Mouse (Mus musculus) ovary, adult 18-20 months (tissue): ENCODE data around the gene Vmn1r18.
"Not testable (repeated sequence)": the region's sequence is repeated elsewhere in the genome, so short reads cannot be mapped to it uniquely, and the experiment has no call there.

ENCODE experiments used
- DNase-seq: peaks from one replicate; pipeline ENCODE4 v3.0.0; 2022; ENCODE audit warnings: low spot score, mixed read lengths

Vmn1r18 gene

DNA sequence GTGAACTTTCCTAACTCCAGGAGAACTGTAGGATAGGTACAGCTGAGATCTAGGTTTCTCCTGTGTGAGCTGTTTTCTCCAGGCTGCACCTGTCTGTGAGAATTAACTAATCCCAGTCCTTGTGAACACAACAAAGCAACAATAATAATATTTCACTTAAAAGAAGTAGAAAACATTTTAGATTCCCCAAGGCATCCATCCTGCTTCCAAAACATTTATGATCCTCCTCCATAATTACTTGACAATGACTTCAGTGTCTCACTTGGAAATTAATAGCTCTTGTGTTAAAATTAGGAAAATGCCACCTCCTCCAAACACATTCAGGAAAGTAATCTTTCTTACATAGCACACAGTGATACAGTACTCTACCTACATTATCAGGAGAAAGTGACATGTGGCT is at the start of gene Vmn1r18:
Vmn1r18 (minus strand) TSS at position 101 of the 400 bp plus-strand sequence.
- DNase-seq: no peak

DNA sequence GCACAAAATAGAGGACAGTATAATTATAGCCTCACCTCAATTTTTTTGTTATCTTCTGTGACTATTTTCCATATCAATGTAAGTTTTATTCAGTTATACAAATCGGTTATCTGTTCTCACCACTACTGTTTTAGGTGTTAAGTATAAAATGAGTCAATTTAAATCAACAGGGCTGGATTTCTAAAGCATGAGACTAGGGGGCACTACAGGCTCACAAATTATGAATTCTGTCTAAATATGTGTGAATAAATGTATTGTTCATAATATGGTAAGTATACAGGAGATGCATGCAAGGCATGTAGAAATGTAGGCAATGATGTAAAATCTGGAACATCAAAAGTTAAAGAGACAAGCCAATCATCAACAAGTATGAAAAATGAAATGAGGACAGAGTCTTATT is 35.6 kb upstream of the Vmn1r18 start:
- DNase-seq: no peak

DNA sequence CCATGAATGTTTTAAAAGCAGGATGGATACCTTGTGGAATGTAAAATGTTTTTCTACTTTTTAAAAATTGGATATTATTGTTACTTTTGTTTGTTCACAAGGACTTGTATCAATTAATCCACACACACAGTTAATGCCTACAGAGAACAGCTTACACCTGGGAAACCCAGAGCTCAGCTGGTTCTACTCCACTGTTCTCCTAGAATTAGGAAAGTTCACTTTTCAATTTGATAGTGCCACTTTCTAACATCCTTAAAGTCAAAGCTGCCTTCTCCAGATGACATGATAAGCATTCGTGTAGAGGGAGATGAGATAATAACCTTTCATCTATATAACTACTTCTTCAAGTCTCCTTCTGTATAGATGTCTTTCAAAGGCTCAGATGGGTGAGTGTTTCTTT is 33.0 kb upstream of the Vmn1r18 start, which contains the start of gene Vmn1r20:
Vmn1r20 (plus strand) TSS at position 301 of the 400 bp plus-strand sequence.
- DNase-seq: no peak

DNA sequence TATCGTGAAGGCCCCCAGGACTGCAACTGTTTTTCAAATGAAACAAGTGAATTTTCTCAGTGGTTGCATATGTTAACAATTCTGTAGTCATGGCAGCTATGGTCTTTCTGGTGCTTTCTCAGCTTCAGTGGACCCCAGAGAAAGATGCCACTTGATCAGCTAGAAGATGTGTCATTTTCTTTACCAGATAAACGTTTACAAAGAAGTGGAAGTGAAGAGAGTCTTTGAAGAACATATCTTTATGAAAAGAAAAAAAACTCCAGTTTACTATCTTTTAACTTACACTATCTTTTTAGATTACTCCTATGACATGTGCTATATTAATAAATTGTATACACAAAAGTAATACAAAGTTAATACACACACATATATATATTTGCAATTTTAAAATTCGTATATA is 7.9 kb upstream of the Vmn1r18 start, which contains the start of gene Vmn1r19:
Vmn1r19 (plus strand) TSS at position 301 of the 400 bp plus-strand sequence.
- not testable (repeated sequence) for DNase-seq

DNA sequence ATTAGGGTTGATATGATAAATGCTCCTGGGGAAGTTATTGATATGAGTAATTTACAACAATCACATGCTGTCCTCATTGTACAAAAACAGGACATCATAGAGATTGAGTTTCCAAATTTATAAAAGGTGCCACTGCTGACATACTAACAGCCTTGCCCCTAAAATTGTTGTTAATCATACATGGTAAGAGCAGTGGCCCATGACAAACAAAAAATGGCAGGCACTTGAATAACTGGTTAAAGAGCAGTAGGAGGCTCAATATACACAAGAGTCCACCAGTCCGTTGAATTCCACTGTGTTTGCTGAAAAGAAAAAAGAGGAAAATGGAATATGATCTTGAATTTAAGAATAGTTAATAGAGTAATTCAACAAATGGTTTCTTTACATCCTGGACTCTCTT is 28.1 kb downstream of the Vmn1r18 start:
- no peak for DNase-seq

DNA sequence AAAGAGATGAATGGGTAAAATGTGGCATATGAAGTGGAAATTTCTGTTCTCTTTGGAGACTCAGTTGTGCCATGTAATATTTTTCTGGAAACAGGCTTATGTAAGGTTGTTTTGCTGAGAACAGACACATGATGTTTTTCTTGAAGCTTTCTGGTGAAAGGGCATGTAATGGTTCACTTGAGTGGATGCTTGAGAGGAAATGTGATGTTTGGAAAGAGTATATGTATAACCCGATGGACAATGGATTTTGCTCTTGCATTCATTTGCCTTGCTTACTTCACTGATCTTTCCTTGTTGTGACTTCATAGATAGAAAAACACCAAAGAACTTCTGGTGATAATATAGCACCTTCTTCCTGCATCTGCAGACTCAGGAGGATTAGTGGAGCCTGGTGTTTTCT is 29.7 kb downstream of the Vmn1r18 start:
- DNase-seq: not testable (repeated sequence)

DNA sequence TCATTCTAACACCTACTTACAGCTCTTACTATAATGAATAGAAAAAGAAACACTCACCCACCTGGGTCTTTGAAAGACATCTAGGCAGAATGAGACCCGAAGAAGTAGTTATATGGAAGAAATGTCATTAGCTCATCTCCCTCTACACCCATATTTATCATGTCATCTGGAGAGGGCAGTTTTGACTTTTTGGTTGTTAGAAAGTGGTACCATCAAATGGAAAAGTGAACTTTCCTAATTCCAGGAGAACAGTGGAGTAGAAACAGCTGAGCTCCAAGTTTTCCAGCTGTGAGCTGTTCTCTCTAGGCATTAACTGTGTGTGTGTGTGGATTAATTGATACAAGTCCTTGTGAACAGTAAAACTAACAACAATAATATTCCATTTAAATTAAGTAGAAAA is 32.0 kb downstream of the Vmn1r18 start, which contains the start of gene Vmn1r17:
Vmn1r17 (minus strand) TSS at position 101 of the 400 bp plus-strand sequence.
- no peak for DNase-seq

DNA sequence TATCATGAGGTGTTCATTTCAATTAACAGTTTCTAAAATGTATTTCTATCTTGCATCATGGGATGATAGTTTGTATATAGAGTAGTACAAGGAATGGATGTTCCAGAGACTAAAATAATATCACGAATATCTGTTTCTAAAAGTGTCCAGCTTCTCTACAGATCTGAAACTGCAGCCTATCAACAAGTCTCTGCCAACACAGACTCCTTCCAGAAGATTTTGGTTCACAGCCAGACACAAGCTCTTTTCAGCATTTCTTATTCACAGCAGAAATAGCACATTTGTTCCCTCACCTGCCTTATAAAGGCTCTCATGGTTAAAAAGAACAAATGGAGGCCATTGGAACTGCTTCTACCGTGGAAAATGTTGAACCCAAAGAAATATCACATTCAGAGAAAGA is 38.7 kb downstream of the Vmn1r18 start:
- no peak for DNase-seq

DNA sequence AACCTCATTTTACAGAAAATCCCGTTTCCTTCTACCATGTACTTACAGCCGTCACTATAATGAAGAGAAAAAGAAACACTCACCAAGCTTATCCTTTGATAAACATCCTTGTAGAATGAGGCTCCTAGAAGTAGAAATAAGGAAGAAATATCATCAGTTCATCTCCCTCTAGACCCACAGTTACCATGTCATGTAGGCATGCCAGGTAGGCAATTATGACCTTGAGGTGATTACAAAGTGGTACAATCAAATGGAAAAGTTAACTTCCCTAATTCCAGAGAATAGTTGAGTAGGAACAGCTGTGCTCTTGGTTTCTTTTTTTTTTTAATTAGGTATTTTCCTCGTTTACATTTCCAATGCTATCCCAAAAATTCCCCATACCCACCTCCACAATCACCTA is 66.2 kb downstream of the Vmn1r18 start, which contains the start of gene Vmn1r16:
Vmn1r16 (minus strand) TSS at position 101 of the 400 bp plus-strand sequence.
- no peak for DNase-seq
